Mouse (Mus musculus) heart, embryonic 15.5 days (tissue): ENCODE results near the gene C1d. TPM values are rescaled to one million over a fixed set of nuclear protein-coding genes. Genes with fewer than 3 reads are reported as not detected.
"Not testable (repeated sequence)": the region's sequence is repeated elsewhere in the genome, so short reads cannot be mapped to it uniquely, and the experiment has no call there.

Experiments
- ATAC-seq: fragments of 200-750 bp; cut with Nextera tagmentation; replicated peaks from 2 replicates; pipeline ENCODE4 v1.8.0; 2017; ENCODE audit warnings: low read depth, moderate TSS enrichment; ENCODE audit not compliant: insufficient number of reproducible peaks, insufficient read depth, low FRiP score
- H3K27ac ChIP-seq: fragments of 300-500 bp; sonication (generic); 2 replicates; pipeline ENCODE4 v1.5.1; 2015; ENCODE audit warnings: mild to moderate bottlenecking, inconsistent platforms
- H3K27me3 ChIP-seq: fragments of 300-500 bp; sonication (generic); 2 replicates; pipeline ENCODE4 v1.6.1; 2015; ENCODE audit warnings: inconsistent platforms
- H3K36me3 ChIP-seq: fragments of 300-500 bp; sonication (generic); 2 replicates; pipeline ENCODE4 v1.6.1; 2015; ENCODE audit warnings: mild to moderate bottlenecking, inconsistent platforms
- H3K4me1 ChIP-seq: fragments of 300-500 bp; sonication (generic); replicated peaks from 2 replicates; pipeline ENCODE4 v1.6.1; 2015; ENCODE audit warnings: inconsistent platforms
- H3K4me2 ChIP-seq: fragments of 300-500 bp; sonication (generic); 2 replicates; pipeline ENCODE4 v1.6.1; 2015; ENCODE audit warnings: inconsistent platforms, mild to moderate bottlenecking, moderate library complexity
- H3K4me3 ChIP-seq: fragments of 300-500 bp; sonication (generic); 2 replicates; pipeline ENCODE4 v1.5.1; 2015; ENCODE audit warnings: mild to moderate bottlenecking, inconsistent platforms
- H3K9ac ChIP-seq: fragments of 300-500 bp; sonication (generic); 2 replicates; pipeline ENCODE4 v1.6.1; 2015; ENCODE audit warnings: mild to moderate bottlenecking, inconsistent platforms
- H3K9me3 ChIP-seq: fragments of 300-500 bp; sonication (generic); replicated peaks from 2 replicates; pipeline ENCODE4 v1.6.1; 2016; ENCODE audit warnings: inconsistent platforms
- WGBS: fragments of 180-500 bp; shearing (Covaris S2); methylation state at CpG from one replicate; pipeline ENCODE4 v1.1.7; 2015; ENCODE audit warnings: mixed read lengths; 5-methylcytosine and 5-hydroxymethylcytosine counted together
- polyA plus RNA-seq: library from polyadenylated mRNA; unstranded; fragments of >200 nt; fragmentation: Nextera tagmentation; extraction: Ambion mirVana; gene quantifications from 2 replicates; pipeline ENCODE4 v1.2.1, GENCODE M21; 2015

The C1d gene
- 60.8 and 68.0 TPM in 2 replicates for polyA plus RNA-seq

DNA sequence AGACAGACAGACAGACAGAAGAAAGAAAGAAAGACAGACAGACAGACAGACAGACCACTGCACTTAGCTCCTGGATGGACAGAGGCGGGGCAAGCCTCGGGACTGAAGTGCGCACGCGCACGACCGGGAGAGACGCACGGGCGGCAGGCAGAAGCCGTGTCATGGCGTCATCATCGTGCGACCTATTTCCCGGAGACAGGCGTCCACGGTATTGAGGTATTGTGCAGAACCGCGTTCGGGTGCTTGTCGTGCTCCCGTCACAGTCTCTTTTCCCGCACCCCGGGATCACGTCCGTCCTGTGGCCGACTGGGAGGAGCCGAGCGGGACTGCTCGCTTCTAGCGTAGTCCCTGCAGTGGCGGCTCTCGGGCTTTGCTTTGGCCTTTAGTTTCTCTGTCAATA, at the start of gene C1d:
TSS of gene C1d (plus strand) at position 137 of the 400 bp plus-strand sequence.
- WGBS, result 0% methylated on average over 33 of the region's 33 CpGs
- H3K4me1 ChIP-seq, result peaks cover 5% of the 10 kb centered on the region
- H3K27ac ChIP-seq, result peak within 1 kb of the TSS; percentile 83
- peak within 1 kb of the TSS; percentile 92 for H3K4me3 ChIP-seq
- no peaks in the 10 kb centered on the region for H3K36me3 ChIP-seq
- H3K9me3 ChIP-seq, result no peaks in the 10 kb centered on the region
- ATAC-seq, result peak; percentile 93
- no peaks in the 10 kb centered on the region for H3K27me3 ChIP-seq
- H3K9ac ChIP-seq, result peak within 1 kb of the TSS; percentile 91
- peak within 1 kb of the TSS; percentile 70 for H3K4me2 ChIP-seq

DNA sequence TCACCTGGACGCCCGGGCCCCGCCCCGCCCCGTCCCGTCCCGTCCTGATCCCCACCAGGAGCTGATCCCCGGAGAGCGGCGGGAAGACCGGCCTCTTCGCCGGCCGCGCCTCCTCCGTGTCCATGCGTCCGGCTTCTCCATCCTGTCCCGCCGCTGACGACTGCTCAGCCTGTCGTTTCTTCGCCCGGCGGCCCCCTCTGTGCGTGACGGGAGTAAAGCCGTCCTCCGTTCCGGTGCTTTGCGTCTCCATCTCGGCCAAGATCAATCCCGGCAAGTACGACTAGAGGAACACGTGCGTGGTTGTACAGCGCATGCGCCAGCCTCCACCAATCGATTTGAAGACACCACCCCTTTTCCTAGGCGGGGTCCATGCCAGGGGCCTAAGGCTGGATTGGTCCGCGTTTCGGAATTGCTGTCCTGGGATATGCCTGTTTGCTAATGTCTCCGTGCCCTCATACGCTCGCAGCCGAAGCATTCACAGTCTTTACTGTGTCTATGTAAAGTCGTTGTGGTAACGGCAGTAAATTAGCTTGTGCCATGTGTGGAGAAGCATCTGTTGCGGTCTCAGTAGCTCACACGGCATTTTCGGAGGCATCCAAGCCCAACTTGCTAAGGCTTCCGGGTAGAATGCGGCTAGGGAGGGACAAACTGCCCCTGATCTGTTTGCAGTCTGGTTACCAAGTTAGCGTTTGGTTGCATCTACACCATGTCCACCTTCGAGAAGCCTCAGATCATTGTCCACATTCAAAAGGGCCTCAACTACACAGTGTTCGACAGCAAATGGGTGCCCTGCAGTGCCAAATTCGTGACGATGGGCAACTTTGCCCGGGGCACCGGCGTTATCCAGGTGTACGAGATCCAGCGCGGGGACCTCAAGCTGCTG, 45.9 kb upstream of the C1d start, which contains the start of gene Pno1:
TSS of gene Pno1 (minus strand) at position 311 of the 883 bp plus-strand sequence.
- no peaks in the 10 kb centered on the region for H3K27me3 ChIP-seq
- no peaks in the 10 kb centered on the region for H3K9me3 ChIP-seq
- H3K27ac ChIP-seq, result peak within 1 kb of the TSS; percentile 82
- H3K4me3 ChIP-seq, result peak within 1 kb of the TSS; percentile 92
- H3K4me2 ChIP-seq, result peak within 1 kb of the TSS; percentile 77
- peak; percentile 97 for ATAC-seq
- H3K36me3 ChIP-seq, result peaks cover 16% of the 10 kb centered on the region
- H3K9ac ChIP-seq, result peak within 1 kb of the TSS; percentile 67
- WGBS, result under 1% methylated on average over 65 of the region's 65 CpGs
- H3K4me1 ChIP-seq, result peaks cover 20% of the 10 kb centered on the region

DNA sequence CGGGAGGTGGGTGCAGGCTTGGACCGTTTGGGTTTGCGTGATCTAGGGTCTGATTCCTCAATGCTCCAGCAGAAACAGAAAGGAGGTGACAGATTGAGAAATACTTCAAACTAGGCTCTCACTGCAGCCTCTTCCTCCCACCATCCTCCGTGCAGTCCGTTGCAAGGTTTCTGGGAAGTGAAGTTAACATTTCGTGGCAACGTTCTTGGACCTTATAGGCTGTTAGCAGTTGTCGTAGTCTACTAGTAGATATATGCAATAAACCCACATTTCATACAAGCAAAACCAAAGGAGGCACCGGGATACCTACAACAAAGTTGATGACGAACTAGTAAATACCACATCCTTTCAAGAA, 45.3 kb upstream of the C1d start:
- Histone ChIP-seq H3K4me1 (peaks cover 20% of the 10 kb centered on the region), H3K36me3 (peaks cover 15% of the 10 kb centered on the region), H3K27ac (peak overlapping the region; percentile 82), H3K4me2 (peak overlapping the region; percentile 77), H3K4me3 (peak overlapping the region; percentile 92), H3K9ac (peak overlapping the region; percentile 67), H3K27me3 (no peaks in the 10 kb centered on the region), H3K9me3 (no peaks in the 10 kb centered on the region)
- under 1% methylated on average over 10 of the region's 10 CpGs for WGBS
- no peak for ATAC-seq

DNA sequence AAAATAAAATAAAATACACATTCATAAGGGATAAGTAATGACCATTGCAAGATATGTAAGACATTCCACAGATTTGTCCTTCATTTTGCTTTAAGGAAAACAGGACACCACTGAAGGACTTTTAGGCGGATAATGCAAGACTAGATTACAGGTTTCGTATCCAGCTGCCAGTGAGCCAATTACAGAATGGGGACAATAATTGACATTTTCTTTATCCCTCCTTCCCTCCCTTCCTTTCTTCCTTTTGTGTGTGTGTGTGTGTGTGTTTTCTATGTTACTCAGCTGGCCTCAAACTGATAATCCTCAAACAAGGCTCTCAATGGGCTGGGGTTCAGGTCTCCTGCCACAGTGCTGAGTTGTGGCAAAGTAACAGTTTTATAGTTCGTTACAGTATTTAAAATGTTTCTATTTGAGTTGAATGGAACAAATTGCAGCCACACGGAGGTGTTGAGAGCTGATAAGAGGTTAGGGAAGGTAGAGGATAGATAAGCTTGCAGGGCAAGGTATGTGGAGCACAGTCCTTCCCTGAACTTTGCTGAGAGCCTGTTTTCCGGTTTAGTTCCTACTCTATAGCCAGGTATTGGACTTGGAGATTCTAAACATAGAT, 44.4 kb upstream of the C1d start:
- 47% methylated on average over 5 of the region's 5 CpGs for WGBS
- no peak overlapping the region; the same call in 1 of the 2 replicates for H3K9ac ChIP-seq
- no peak for ATAC-seq
- H3K27me3 ChIP-seq, result no peaks in the 10 kb centered on the region
- H3K4me3 ChIP-seq, result peak overlapping the region; percentile 92; the same call in 1 of the 2 replicates
- H3K4me1 ChIP-seq, result peaks cover 20% of the 10 kb centered on the region
- peak overlapping the region; percentile 77 for H3K4me2 ChIP-seq
- H3K27ac ChIP-seq, result no peak overlapping the region
- peaks cover 9% of the 10 kb centered on the region; the same call in 1 of the 2 replicates for H3K36me3 ChIP-seq
- no peaks in the 10 kb centered on the region for H3K9me3 ChIP-seq

DNA sequence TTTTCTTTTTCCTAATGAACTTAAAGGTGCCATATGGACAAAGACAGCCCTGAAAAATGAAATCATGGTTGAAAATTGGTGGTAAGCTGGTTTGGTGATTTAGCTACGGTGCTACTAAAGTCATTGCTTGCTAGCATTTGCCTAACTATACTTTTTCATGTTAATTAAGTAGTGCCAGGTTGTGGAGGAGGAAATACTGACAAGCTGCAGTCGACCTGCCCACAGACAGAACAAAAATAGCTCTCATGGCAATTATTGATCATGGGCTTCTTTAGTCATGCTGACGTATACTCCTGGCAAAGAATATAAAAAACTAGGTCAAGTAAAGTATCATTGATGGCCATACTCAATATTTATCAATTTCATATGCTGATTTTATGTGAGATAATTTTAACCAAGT, 41.9 kb upstream of the C1d start:
- H3K4me1 ChIP-seq, result peaks cover 18% of the 10 kb centered on the region
- H3K9ac ChIP-seq, result no peak overlapping the region
- no peaks in the 10 kb centered on the region for H3K27me3 ChIP-seq
- no peaks in the 10 kb centered on the region for H3K9me3 ChIP-seq
- no peaks in the 10 kb centered on the region for H3K36me3 ChIP-seq
- H3K4me2 ChIP-seq, result no peak overlapping the region
- no peak overlapping the region for H3K4me3 ChIP-seq
- no peak for ATAC-seq
- H3K27ac ChIP-seq, result no peak overlapping the region
- WGBS, result 83% methylated on average over 3 of the region's 3 CpGs

DNA sequence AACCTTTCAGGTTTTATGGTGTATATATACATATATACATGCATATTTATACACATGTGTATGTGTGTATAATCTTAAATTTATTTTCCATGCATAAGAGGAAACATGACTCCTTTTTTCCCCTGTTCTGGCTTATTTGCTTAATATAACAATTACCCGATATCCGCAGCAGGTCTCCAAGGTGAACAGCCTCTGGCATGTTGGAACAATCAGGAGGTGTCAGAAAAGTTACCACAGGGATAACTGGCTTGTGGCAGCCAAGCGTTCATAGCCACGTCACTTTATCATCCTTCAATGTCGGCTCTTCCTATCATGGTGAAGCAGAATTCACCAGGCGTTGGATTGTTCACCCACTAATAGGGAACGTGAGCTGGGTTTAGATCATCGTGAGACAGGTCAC, 36.3 kb upstream of the C1d start:
- no peak overlapping the region for H3K4me2 ChIP-seq
- H3K9ac ChIP-seq, result no peak overlapping the region
- no peaks in the 10 kb centered on the region for H3K4me1 ChIP-seq
- no peaks in the 10 kb centered on the region for H3K9me3 ChIP-seq
- H3K4me3 ChIP-seq, result no peak overlapping the region
- H3K27ac ChIP-seq, result no peak overlapping the region
- ATAC-seq, result no peak
- 90% methylated on average over 8 of the region's 8 CpGs for WGBS
- H3K27me3 ChIP-seq, result no peaks in the 10 kb centered on the region
- H3K36me3 ChIP-seq, result peaks cover 3% of the 10 kb centered on the region; the same call in 1 of the 2 replicates

DNA sequence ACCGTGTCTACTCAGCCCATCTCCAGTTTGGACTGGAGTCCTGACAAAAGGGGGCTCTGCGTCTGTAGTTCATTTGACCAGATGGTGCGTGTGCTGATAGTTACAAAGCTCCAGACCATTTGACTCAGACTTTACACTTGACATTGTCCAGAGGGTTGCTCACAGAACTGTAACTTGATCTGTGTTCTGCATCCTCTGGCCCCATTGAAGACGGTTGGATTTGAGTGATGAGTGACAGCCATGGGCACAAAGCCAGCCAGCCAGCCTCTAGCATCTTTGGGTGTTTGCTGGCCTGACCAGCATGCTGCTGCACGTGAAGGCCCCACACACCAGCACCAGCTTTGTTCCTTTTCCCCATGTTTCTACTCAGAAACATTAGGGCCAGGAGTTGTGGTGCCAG, 24.6 kb upstream of the C1d start:
- Histone ChIP-seq H3K4me3 (no peak overlapping the region), H3K27ac (0 out of 2 replicates have a peak overlapping the region, but pooled peaks have one; percentile 10)
- ATAC-seq, result peak; percentile 87

DNA sequence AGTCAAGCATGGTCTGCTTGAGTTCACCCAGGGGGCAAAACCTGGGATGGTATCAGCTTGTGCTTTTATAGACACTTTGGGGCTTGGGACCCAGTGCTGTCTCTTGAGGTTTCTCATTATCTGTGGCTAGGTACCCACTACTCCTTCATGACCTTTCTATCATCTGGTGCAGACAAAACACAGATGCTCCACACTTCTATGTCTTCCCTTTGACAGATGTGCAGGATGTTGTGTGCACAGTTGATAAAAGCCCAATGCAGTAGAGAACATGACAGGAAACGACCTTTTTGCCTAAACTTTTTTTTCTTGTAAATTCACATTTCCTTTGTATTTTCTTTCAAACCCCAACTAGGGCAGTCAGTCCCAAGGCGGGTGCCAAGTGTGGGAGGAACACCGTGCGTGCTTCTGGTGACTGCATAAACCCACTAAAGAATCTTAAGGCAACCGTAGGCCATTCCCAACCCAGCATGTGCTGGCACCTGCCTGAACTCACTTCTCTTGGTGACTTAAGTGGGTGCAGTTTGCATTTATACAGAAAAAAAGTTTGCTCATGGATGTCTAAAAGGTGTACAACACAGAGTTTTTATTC, 20.8 kb upstream of the C1d start:
- no peaks in the 10 kb centered on the region for H3K36me3 ChIP-seq
- WGBS, result 70% methylated on average over 5 of the region's 5 CpGs
- H3K4me3 ChIP-seq, result no peak overlapping the region
- H3K9me3 ChIP-seq, result no peaks in the 10 kb centered on the region
- peaks cover 11% of the 10 kb centered on the region for H3K4me1 ChIP-seq
- ATAC-seq, result no peak
- no peaks in the 10 kb centered on the region for H3K27me3 ChIP-seq
- no peak overlapping the region for H3K9ac ChIP-seq
- H3K27ac ChIP-seq, result no peak overlapping the region
- no peak overlapping the region for H3K4me2 ChIP-seq

More for the DNA sequence above, 24.6 kb upstream of the C1d start:
- Histone ChIP-seq H3K27me3 (no peaks in the 10 kb centered on the region), H3K36me3 (peaks cover 4% of the 10 kb centered on the region; the same call in 1 of the 2 replicates), H3K4me2 (peak overlapping the region; percentile 39), H3K9me3 (no peaks in the 10 kb centered on the region), H3K4me1 (peaks cover 23% of the 10 kb centered on the region), H3K9ac (no peak overlapping the region)
- WGBS, result 31% methylated on average over 5 of the region's 5 CpGs

DNA sequence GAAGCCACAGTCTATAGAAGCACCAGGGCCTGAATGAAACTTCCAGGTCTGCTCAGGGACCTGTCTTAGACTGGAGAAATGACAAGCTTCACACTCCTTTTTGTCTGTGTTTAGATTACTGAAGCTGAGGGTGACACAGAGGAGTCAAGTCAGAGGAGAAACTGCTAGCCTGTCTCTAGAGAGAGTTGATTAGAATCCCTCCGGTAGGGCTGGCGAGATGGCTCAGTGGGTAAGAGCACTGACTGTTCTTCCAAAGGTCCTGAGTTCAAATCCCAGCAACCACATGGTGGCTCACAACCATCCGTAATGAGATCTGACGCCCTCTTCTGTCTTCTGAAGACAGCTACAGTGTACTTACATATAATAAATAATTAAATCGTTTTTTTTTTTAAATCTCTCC, 18.8 kb upstream of the C1d start:
- WGBS, result 81% methylated on average over 5 of the region's 5 CpGs
- ATAC-seq, result not testable (repeated sequence)

DNA sequence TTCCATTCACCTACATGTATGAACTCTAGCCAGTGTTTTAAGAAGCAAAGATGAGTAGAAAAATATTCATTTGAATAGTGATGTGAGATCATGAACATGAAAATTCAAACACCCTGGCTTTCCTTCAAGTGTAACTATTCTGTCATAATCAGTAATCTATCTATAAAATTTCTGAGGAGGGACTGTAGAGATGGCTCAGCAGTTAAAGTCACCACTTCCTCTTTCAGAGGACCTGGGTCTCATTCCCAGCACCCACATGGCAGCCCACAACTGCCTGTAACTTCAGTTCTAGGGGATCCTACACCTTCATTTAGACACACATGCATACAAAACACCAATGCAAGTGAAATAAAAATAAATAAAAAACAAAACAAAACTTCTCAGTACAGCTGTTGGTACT, 8.7 kb upstream of the C1d start:
- no peaks in the 10 kb centered on the region for H3K4me1 ChIP-seq

More for the DNA sequence above, 18.8 kb upstream of the C1d start:
- not testable (repeated sequence) for H3K9ac ChIP-seq, H3K27me3 ChIP-seq, H3K4me3 ChIP-seq, H3K27ac ChIP-seq, H3K4me2 ChIP-seq, H3K36me3 ChIP-seq, H3K4me1 ChIP-seq, H3K9me3 ChIP-seq

DNA sequence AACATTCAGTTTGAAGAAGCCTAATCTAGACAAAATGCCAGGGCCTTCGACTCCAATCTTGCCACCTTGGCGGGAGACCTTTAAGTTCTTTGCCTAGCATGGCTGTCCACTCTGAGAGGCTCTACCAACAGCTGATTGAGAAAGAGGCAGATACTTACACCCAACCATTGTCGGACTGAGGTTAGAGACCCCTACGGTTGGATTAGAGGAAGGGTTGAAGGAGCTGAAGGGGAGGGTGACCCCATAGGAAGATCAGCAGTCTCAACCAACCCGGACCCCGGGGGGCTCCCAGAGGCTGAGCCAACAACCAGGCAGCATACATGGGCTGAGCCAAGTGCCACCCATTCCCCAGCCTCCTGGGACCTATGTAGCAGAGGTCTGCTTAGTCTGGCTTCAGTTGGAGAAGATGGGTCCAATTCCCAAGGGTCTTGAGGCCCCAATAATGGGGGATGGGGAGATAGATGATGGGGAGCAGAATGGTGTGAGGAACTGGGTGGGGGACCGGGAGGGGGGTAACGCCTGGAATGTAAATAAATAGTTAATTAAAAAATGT, 490 bp upstream of the C1d start:
- H3K4me1 ChIP-seq, result peaks cover 5% of the 10 kb centered on the region
- WGBS, result 55% methylated on average over 8 of the region's 8 CpGs
- no peaks in the 10 kb centered on the region for H3K27me3 ChIP-seq
- H3K4me2 ChIP-seq, result peak overlapping the region; percentile 70
- ATAC-seq, result peak; percentile 34
- no peaks in the 10 kb centered on the region for H3K36me3 ChIP-seq
- H3K9me3 ChIP-seq, result no peaks in the 10 kb centered on the region
- H3K27ac ChIP-seq, result peak overlapping the region; percentile 83; the same call in 1 of the 2 replicates
- peak overlapping the region; percentile 92 for H3K4me3 ChIP-seq
- peak overlapping the region; percentile 91; the same call in 1 of the 2 replicates for H3K9ac ChIP-seq

More for the DNA sequence above, 8.7 kb upstream of the C1d start:
- no peak overlapping the region for H3K4me3 ChIP-seq
- H3K36me3 ChIP-seq, result no peaks in the 10 kb centered on the region
- ATAC-seq, result no peak
- no peaks in the 10 kb centered on the region for H3K9me3 ChIP-seq
- H3K4me2 ChIP-seq, result no peak overlapping the region
- H3K27me3 ChIP-seq, result no peaks in the 10 kb centered on the region
- no peak overlapping the region for H3K27ac ChIP-seq
- H3K9ac ChIP-seq, result no peak overlapping the region
